Mouse (Mus musculus): ENCODE data around the gene Pomp.

- TF ChIP-seq POLR2A (IDR thresholded peaks at IDR 0.05; ENCODE audit: low read depth, low read length) (no peak), CTCF (IDR thresholded peaks at IDR 0.05; ENCODE audit: borderline replicate concordance, insufficient read depth, low read length) (no peak)
Observed at GRCm38 (mm10) chr5:147845319-147845718, 14.9 kb upstream of the Pomp start.
